Mouse (Mus musculus): ENCODE measurements around the gene Pphln1.

DNA sequence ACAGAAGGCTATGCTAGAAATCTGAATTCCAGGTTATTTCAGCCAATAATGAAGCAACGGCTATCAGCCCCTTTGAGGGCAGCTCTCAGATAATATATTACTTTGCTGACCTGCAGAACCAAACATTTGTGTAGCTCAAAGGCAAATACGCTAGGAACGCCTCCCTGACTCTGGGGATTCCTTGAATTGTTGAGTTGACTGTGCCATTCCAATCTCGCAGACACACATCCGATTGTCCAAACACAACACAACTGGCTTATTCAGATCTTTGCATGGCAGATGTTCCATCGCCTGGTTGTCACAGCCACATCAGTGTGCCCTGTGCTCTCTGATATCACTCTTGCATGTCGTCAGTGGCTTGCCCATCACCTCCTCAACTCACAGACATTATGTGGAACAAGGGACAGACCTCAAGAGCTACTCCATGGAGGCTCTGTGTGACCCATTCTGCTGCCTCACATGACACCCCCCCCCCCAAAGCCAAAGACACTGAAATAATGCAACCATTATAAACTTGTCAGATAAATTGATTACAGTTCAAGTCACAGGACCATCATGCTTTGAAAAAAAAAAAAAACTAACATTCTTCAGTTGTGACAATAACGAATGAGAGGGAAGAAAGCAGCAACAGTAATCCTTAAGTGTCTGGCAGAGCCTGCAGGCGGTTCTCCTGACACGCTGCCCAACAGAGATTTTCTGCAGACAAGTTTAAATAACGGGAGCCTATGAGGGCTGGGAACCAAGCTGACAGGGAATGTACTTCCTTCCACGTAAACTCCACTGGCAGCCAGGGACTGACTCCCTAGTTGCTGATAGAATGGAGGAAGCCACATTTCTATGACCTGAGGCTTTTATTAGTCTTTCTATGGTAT lies 131.9 kb downstream of the Pphln1 start:
- TF ChIP-seq CTCF (IDR thresholded peaks at IDR 0.05; ENCODE audit: extremely low read depth, insufficient read length, insufficient replicate concordance, low read depth, low read length) (no peak), POLR2A (IDR thresholded peaks at IDR 0.05; ENCODE audit: low read depth, low read length) (no peak)

All from small intestine, adult 2 months (tissue).